Mouse (Mus musculus) kidney, adult 2 months (tissue): ENCODE data around the gene Plcd3. TPM values are rescaled to one million over a fixed set of nuclear protein-coding genes. Genes with fewer than 3 reads are reported as not detected.

ENCODE experiments used
- DNase-seq: peaks from one replicate; pipeline ENCODE4 v3.0.0; 2021
- H3K27ac ChIP-seq: fragments of 200-500 bp; 2 replicates; pipeline ENCODE4 v1.5.1; 2012; ENCODE audit warnings: low read depth, low read length, control low read depth, inconsistent platforms; ENCODE audit not compliant: insufficient read depth
- H3K27me3 ChIP-seq: fragments of 200-500 bp; replicated peaks from 2 replicates; pipeline ENCODE4 v1.6.1; 2012; ENCODE audit warnings: mild to moderate bottlenecking, moderate library complexity, low read length, inconsistent platforms; ENCODE audit not compliant: control insufficient read depth, insufficient read depth
- H3K36me3 ChIP-seq: fragments of 200-500 bp; 2 replicates; pipeline ENCODE4 v1.6.1; 2012; ENCODE audit warnings: mild to moderate bottlenecking, moderate library complexity, low read length, inconsistent platforms; ENCODE audit not compliant: control insufficient read depth, insufficient read depth
- H3K4me1 ChIP-seq: fragments of 200-500 bp; 2 replicates; pipeline ENCODE4 v1.6.1; 2011; ENCODE audit warnings: low read length; ENCODE audit not compliant: control insufficient read depth, insufficient read depth
- H3K4me3 ChIP-seq: fragments of 200-500 bp; 2 replicates; pipeline ENCODE4 v1.5.1; 2011; ENCODE audit warnings: mild to moderate bottlenecking, low read depth, low read length, control low read depth; ENCODE audit not compliant: insufficient read depth
- CTCF ChIP-seq: fragments of 200-500 bp; conservative IDR thresholded peaks from 2 replicates; pipeline ENCODE4 v1.5.1; 2011; ENCODE audit warnings: low read depth, mild to moderate bottlenecking, control low read depth, low read length, moderate library complexity, mixed read lengths; ENCODE audit not compliant: insufficient read depth, insufficient read length
- POLR2A ChIP-seq: fragments of 200-500 bp; IDR thresholded peaks from one replicate; pipeline ENCODE4 v1.6.1; 2011; ENCODE audit warnings: low read depth, low read length, control low read depth
- WGBS: fragments of 180-500 bp; shearing (Covaris S2); methylation state at CpG from one replicate; pipeline ENCODE4 v1.1.7; 2018; 5-methylcytosine and 5-hydroxymethylcytosine counted together
- polyA plus RNA-seq: library from polyadenylated mRNA; depleted of rRNA; stranded (reverse); fragments of >200 nt; gene quantifications from 2 replicates; pipeline ENCODE4 v1.2.3, GENCODE M21; 2012; rRNA removed

Plcd3 gene
- polyA plus RNA-seq, 1 experiment, result 14.9 TPM

DNA sequence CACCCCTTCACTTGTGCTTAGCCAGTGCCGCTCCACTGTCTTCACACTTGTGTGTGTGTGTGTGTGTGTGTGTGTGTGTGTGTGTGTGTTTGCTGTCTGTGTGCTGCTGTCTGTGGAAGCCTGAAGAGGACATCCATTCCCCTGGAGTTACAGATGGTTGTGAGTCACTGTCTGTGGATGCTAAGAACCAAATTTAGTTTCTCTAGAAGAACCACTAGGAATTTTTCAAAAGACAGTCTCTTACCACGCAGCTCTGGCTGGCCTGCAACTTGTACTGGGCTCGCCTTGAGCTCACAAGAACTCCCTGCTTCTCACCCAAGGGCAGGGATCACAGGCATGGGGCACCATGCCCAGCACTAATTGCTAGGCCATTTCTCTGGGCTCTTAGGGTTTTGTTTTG lies 68.4 kb downstream of the Plcd3 start:
- Histone ChIP-seq H3K36me3 (no peaks in the 10 kb centered on the region), H3K27me3 (no peaks in the 10 kb centered on the region), H3K4me3 (no peak overlapping the region), H3K4me1 (peaks cover 12% of the 10 kb centered on the region; the same call in 1 of the 2 replicates), H3K27ac (no peak overlapping the region)
- 61% methylated on average over 3 of the region's 3 CpGs for WGBS
- TF ChIP-seq CTCF, result no peak
- no peak for TF ChIP-seq POLR2A
- DNase-seq, result peak; percentile 32

DNA sequence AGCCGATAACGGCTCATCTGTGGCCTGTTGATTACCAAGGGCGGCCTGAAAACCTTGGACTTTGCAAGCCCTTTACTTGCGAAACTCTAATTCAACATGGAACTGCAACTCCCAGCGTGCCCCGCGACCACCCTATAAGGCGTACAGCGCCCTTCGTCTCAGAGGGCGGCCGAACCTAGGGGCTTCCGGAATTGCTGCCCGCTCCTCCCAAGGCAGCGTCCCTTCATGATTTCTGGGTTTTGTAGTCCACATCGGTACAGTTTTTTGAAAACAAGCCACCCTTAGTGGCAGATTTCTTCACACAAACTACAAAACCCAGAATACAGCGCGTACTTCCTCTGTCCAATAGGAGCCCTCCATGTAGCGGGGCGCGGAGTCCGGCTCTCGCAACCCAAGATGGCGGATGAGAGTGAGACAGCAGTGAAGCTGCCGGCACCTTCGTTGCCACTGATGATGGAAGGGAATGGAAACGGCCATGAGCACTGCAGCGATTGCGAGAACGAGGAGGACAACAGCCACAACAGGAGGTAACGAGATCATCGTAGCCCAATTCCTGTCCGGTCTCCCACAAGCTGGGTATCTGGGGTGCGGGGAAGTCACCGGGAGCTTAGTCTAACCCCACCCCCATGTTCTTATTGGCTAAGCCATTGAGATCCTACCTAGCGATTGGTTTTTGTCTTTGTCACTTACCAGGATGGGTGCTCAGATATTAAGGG lies 73.1 kb downstream of the Plcd3 start, which contains the start of the genes Nmt1 and Dcakd:
Gene Nmt1, plus strand, starts transcription at position 15 of the 716 bp plus-strand sequence.
Gene Dcakd, minus strand, starts transcription at position 158 of the 716 bp plus-strand sequence.
- H3K27ac ChIP-seq, result peak within 1 kb of the TSS; percentile 96
- DNase-seq, result peak; percentile 99
- H3K27me3 ChIP-seq, result no peaks in the 10 kb centered on the region
- peaks cover 8% of the 10 kb centered on the region; the same call in 1 of the 2 replicates for H3K4me1 ChIP-seq
- H3K36me3 ChIP-seq, result no peaks in the 10 kb centered on the region
- TF ChIP-seq POLR2A (peak; percentile 78), CTCF (no peak)
- peak within 1 kb of the TSS; percentile 94 for H3K4me3 ChIP-seq
- WGBS, result under 1% methylated on average over 36 of the region's 36 CpGs

DNA sequence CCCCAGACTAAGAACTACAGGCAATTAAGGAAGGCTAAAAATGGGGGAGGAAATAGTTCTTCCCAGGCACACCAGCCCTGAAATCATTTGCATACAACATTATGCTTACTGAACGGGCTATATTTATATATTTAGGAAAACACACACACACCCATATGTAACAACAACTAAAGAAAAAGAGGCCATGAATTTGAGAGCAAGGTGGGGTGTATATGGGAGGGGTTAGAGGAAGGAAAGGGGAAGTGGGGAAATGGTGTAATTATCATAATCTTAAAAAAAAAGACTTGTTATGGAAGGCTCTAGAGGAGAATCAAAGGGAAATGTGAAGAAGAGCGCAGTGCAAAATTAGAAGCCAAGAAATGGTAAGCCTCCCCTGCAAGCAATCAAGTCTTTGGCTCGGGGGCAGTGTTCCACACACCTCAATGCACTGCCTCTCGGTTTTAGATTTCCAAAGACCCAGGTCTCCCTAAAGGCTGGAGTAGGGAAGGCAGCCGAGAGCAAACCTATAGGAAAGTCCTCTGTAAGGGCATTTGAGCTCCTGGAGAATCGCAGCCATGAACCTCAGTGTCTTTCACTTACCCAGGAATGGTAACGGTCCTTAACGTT lies 73.8 kb downstream of the Plcd3 start:
- Histone ChIP-seq H3K4me3 (peak overlapping the region; percentile 94), H3K27ac (peak overlapping the region; percentile 96), H3K4me1 (peaks cover 8% of the 10 kb centered on the region; the same call in 1 of the 2 replicates), H3K36me3 (no peaks in the 10 kb centered on the region), H3K27me3 (no peaks in the 10 kb centered on the region)
- 9% methylated on average over 8 of the region's 8 CpGs for WGBS
- TF ChIP-seq POLR2A (no peak), CTCF (no peak)
- no peak for DNase-seq

DNA sequence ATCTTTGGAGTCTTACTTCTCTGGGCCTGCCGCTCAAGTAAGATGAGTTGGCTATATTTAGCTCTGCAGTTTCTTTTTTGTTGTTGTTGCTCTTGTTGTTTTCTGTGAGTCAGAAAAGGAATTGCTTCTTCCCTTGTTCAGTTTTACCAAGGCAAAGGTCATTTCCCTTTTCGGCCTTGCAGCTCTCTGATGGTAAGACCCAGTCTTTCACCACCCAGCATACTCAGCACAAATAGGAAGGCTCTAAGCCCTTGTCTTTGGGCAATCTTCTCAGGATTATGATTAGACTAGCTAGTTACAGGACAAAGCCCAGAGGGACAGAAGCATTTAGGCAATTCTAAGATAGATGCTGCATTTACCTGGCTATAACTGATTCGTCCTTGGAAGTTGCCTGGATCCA lies 74.6 kb downstream of the Plcd3 start:
- peaks cover 8% of the 10 kb centered on the region for H3K4me1 ChIP-seq
- H3K36me3 ChIP-seq, result no peaks in the 10 kb centered on the region
- no peaks in the 10 kb centered on the region for H3K27me3 ChIP-seq
- WGBS, result 47% methylated on average over 3 of the region's 3 CpGs
- TF ChIP-seq POLR2A (no peak), CTCF (no peak)
- H3K4me3 ChIP-seq, result peak overlapping the region; percentile 16; the same call in 1 of the 2 replicates
- DNase-seq, result peak; percentile 71
- peak overlapping the region; percentile 39 for H3K27ac ChIP-seq

DNA sequence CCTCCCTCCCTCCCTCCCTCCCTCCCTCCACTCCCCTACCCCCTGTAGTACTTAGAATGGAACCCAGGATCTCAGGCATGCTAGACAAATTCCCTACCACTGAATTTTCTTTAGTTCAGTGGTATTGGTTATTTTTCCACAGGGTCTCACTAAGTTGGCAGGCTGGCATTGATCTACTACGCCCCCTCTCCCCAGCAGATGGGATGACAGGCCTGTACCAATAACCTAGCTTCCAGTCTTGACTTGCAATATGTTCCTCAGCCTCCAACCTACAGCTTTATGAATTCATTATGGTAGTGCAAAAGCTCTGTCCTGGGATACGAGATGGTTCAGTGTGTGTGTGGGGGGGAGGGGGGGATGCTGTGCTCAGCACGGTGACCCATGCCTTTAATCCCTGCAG lies 77.5 kb downstream of the Plcd3 start:
- TF ChIP-seq CTCF (no peak), POLR2A (no peak)
- no peak for DNase-seq
- Histone ChIP-seq H3K27me3 (no peaks in the 10 kb centered on the region), H3K4me3 (no peak overlapping the region), H3K36me3 (no peaks in the 10 kb centered on the region), H3K27ac (no peak overlapping the region), H3K4me1 (peaks cover 8% of the 10 kb centered on the region)
- WGBS, result 86% methylated on average over 3 of the region's 3 CpGs

DNA sequence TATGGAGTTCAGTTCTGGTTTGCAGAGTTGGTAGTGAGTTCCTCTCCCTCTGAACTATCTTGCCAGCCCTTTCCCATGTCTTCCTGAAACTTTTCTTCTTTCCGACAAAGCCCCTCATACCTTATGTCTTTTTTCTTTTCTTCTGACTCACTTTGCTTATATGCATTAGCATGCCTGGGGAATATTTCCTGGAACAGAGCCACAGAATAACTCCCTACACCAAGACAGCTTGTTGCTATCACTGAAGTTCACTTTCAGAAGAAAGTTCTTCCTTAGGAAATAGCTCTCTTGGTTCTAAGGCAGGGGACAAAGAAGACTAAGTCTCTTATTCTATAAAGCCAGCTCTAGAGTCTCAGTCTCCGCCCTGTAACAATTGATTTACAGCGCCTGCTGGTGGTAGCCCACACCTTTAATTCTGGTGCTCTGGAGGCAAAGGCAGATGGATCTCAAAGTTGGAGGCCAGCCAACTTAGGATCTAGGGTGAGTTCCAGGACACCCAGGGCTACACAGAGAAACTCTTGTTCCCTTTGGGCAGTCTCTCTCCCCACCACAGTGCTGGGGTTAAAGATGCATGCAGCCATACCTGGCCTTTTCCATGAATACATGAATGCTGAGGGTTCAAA lies 80.6 kb downstream of the Plcd3 start:
- Histone ChIP-seq H3K36me3 (no peaks in the 10 kb centered on the region), H3K27ac (no peak overlapping the region), H3K4me1 (no peaks in the 10 kb centered on the region; the same call in 1 of the 2 replicates), H3K27me3 (no peaks in the 10 kb centered on the region), H3K4me3 (no peak overlapping the region)
- no peak for TF ChIP-seq POLR2A
- no peak for TF ChIP-seq CTCF
- WGBS, result 79% methylated on average over 3 of the region's 3 CpGs
- no peak for DNase-seq

Other genes with a start within 250 kb of the Plcd3 start
- gene Eftud2, start 220.7 kb downstream of the Plcd3 start, polyA plus RNA-seq, result 76.4 and 81.0 TPM in 2 replicates
- 0.88 and 1.5 TPM in 2 replicates for gene Ccdc103, start 220.5 kb downstream of the Plcd3 start, polyA plus RNA-seq
- gene Fam187a, start 216.5 kb downstream of the Plcd3 start, polyA plus RNA-seq, result not detected in 2 replicates
- gene Gfap, start 200.7 kb downstream of the Plcd3 start, polyA plus RNA-seq, result 0.16 and 0.18 TPM in 2 replicates
- 0.22 and 0.27 TPM in 2 replicates for gene Kif18b, start 176.5 kb downstream of the Plcd3 start, polyA plus RNA-seq
- gene C1ql1, start 155.0 kb downstream of the Plcd3 start, polyA plus RNA-seq, result 0.38 and 0.39 TPM in 2 replicates
- gene Nmt1, start 73.5 kb downstream of the Plcd3 start, polyA plus RNA-seq, result 45.3 and 49.7 TPM in 2 replicates
- gene Dcakd, start 73.3 kb downstream of the Plcd3 start, polyA plus RNA-seq, result 49.5 and 51.3 TPM in 2 replicates
- gene Acbd4, start within 50 bp of the Plcd3 start, polyA plus RNA-seq, result 119 and 130 TPM in 2 replicates
- 24.9 and 26.4 TPM in 2 replicates for gene Hexim1, start 14.6 kb upstream of the Plcd3 start, polyA plus RNA-seq
- 3.8 and 4.0 TPM in 2 replicates for gene Hexim2, start 30.8 kb upstream of the Plcd3 start, polyA plus RNA-seq
- 32.7 and 35.5 TPM in 2 replicates for gene Fmnl1, start 69.4 kb upstream of the Plcd3 start, polyA plus RNA-seq
- gene 1700023F06Rik, start 106.9 kb upstream of the Plcd3 start, polyA plus RNA-seq, result 0.09 and 0.22 TPM in 2 replicates
- not detected in 2 replicates for gene Spata32, start 116.8 kb upstream of the Plcd3 start, polyA plus RNA-seq
- gene Map3k14, start 165.8 kb upstream of the Plcd3 start, polyA plus RNA-seq, result 8.0 and 8.6 TPM in 2 replicates